Mouse (Mus musculus) kidney, adult 10 weeks (tissue): ENCODE data around the gene AC192777.2. TPM values are rescaled to one million over a fixed set of nuclear protein-coding genes. Genes with fewer than 3 reads are reported as not detected.

ENCODE experiments used
- polyA plus RNA-seq: library from polyadenylated mRNA; stranded (reverse); fragments of 350-450 nt; fragmentation: Illumina TruSeq; extraction: RNeasy Lipid Tissue Mini Kit (QIAGEN cat#74804); gene quantifications from one replicate; pipeline ENCODE4 v1.2.3, GENCODE M21; 2014; ENCODE audit warnings: low read depth, low replicate concordance

Gene AC192777.2
- not detected for polyA plus RNA-seq

GRCm38 (mm10) chr17:40095150-40095549 is at the start of gene AC192777.2:
Gene AC192777.2 (plus strand): TSS chr17:40095450.

Other genes starting within 250 kb of the AC192777.2 start
- not detected for gene Esp38, start 144.9 kb upstream of the AC192777.2 start, polyA plus RNA-seq
- not detected for gene Pgk2, start 113.2 kb downstream of the AC192777.2 start, polyA plus RNA-seq
- gene Crisp3, start 146.8 kb downstream of the AC192777.2 start, polyA plus RNA-seq = not detected
- gene Crisp1, start 223.8 kb downstream of the AC192777.2 start, polyA plus RNA-seq = not detected